Mouse (Mus musculus) heart, postnatal 36 days (tissue): ENCODE data around the gene Phf6. TPM values are rescaled to one million over a fixed set of nuclear protein-coding genes. Genes with fewer than 3 reads are reported as not detected.
A peak's percentile ranks its signal among the peaks of the same experiment; 100 is the strongest.
"Not testable (repeated sequence)": the region's sequence is repeated elsewhere in the genome, so short reads cannot be mapped to it uniquely, and the experiment has no call there.

Source experiments
- DNase-seq, 2 experiments: peaks; one replicate each; pipeline ENCODE4 v3.0.0; 2021 to 2022
- intact Hi-C: fragments of 180-260 bp; cut with DNase I; formaldehyde crosslinking; loops from one replicate; pipeline ENCODE4 v1.15.1; 2025
- total RNA-seq, 2 experiments: library from RNA; stranded (reverse); gene quantifications; 2 replicates each; pipeline ENCODE4 v1.2.3; 2021

Gene Phf6
- total RNA-seq = 1 to 10 TPM; 4.4 to 5.3 TPM

GRCm38 (mm10) chrX:52911587-52912371 is at the start of gene Phf6:
Gene Phf6, plus strand, starts transcription at chrX:52912266.
- intact Hi-C loops = loop anchor here (5.0 to 10.0 kb wide), 2 partner anchors 71 to 453 kb away; no protein-coding TSS in a partner anchor
- peak; percentile 84 to 85 for DNase-seq

GRCm38 (mm10) chrX:52864126-52864525 is 47.9 kb upstream of the Phf6 start:
- intact Hi-C loops = loop anchor here (1.0 kb wide), 1 partner anchor 65 kb away; no protein-coding TSS in a partner anchor

DNA sequence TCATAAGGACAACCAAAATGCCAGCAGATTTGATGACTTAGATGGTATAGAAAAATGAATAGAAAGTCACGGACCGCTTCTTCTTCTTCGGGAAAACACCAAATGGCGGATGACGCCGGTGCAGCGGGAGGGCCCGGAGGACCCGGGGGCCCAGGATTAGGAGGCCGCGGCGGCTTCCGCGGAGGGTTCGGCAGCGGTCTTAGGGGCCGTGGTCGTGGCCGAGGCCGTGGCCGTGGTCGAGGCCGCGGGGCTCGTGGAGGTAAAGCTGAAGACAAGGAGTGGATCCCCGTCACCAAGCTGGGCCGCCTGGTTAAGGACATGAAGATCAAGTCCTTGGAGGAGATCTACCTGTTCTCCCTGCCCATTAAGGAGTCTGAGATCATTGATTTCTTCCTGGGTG is 13.6 kb upstream of the Phf6 start:
- intact Hi-C loops, DNase-seq: not testable (repeated sequence)

More at GRCm38 (mm10) chrX:52864126-52864525, 47.9 kb upstream of the Phf6 start:
- peak in 1 of 2 experiments; percentile 3 for DNase-seq

- intact Hi-C loops = loop anchor here (5.0 to 10.0 kb wide), 2 partner anchors 70 to 452 kb away; no protein-coding TSS in a partner anchor
- no peak for DNase-seq
These were observed 284 bp downstream of the Phf6 start for GRCm38 (mm10) chrX:52912372-52912728.

GRCm38 (mm10) chrX:52912826-52913701 is 998 bp downstream of the Phf6 start:
- intact Hi-C loops = loop anchor here (5.0 to 10.0 kb wide), 2 partner anchors 69 to 452 kb away; no protein-coding TSS in a partner anchor
- peak in 1 of 2 experiments; percentile 4 for DNase-seq

DNA sequence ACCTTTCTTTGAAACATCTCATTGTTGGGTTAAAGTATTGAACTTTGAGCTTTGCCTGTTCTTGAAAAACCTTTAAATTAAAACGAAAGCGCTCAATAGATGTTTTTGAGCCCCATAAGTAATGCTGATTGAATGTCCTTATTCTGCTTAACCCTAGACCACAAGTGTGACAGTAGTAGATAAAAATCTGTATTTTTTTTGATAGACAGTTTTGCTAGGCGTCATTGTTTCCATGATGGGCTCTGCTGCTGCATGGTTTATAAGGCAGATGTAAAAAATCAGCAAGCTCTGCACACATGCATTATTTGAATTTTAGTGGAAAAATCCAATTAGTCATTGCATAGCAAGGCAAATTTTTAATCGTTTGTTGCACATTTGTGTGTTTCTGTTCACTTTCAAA is 1.8 kb downstream of the Phf6 start:
- intact Hi-C loops = loop anchor here (5.0 to 10.0 kb wide), 2 partner anchors 68 to 451 kb away; no protein-coding TSS in a partner anchor
- no peak for DNase-seq

GRCm38 (mm10) chrX:52914705-52915104 is 2.6 kb downstream of the Phf6 start:
- DNase-seq = no peak
- intact Hi-C loops = loop anchor here (5.0 to 10.0 kb wide), 2 partner anchors 68 to 450 kb away; no protein-coding TSS in a partner anchor

GRCm38 (mm10) chrX:52916516-52916915 is 4.5 kb downstream of the Phf6 start:
- no peak for DNase-seq
- intact Hi-C loops = loop anchor here (10.0 kb wide), 1 partner anchor 448 kb away; no protein-coding TSS in a partner anchor

- intact Hi-C loops = no loop called here
- no peak for DNase-seq
These were observed 14.7 kb downstream of the Phf6 start for GRCm38 (mm10) chrX:52926726-52927125.

- peak; percentile 7 to 17 for DNase-seq
- intact Hi-C loops = loop anchor here (1.0 kb wide), 2 partner anchors 65 to 153 kb away; no protein-coding TSS in a partner anchor
These were observed 16.8 kb downstream of the Phf6 start for GRCm38 (mm10) chrX:52928883-52929282.

- intact Hi-C loops = loop anchor here (1.0 to 10.0 kb wide), 3 partner anchors 65 to 475 kb away; no protein-coding TSS in a partner anchor
- no peak for DNase-seq
These were observed 17.7 kb downstream of the Phf6 start for GRCm38 (mm10) chrX:52929779-52930178.

DNA sequence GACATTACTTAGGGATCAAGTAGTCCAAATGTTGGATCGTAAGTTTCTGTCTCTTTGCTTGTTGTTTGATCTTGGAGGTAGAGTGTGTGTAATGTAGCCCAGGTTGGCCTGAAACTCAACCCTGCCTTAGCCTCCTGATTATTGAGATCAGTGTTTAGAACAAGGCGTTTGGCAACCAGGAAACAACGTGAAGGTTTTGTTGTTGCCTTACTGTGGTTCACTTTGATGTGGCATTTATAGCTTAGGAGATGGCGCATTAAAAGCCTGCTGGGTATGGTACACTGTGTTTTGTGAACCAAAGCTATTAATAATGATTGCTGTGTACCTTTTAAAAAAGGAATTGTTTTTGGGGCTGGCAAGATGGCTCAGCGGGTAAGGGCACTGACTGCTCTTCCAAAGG is 18.1 kb downstream of the Phf6 start:
- intact Hi-C loops = loop anchor here (10.0 kb wide), 1 partner anchor 475 kb away; no protein-coding TSS in a partner anchor
- no peak for DNase-seq

DNA sequence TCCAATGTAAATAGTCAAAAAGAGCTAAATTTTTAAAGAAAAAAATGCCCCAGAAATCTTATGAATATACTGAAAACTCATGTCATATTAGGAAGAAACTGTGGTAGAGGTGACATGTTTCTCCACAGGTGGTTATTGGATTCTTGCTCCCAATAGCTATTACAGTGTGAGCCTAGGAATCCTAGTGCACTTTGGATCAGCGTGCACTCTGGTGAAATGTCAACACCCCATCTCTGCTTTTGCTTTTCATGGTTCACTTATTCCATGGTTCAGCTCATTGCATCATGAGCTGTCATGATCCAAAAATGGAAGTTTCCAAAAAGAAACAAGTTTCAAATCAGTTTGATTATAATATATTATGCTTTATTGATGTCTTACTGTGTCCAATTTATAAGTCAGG is 20.1 kb downstream of the Phf6 start:
- DNase-seq = no peak
- intact Hi-C loops = loop anchor here (10.0 kb wide), 1 partner anchor 477 kb away; no protein-coding TSS in a partner anchor

GRCm38 (mm10) chrX:52934496-52934895 is 22.4 kb downstream of the Phf6 start:
- no peak for DNase-seq
- intact Hi-C loops = loop anchor here (10.0 kb wide), 1 partner anchor 480 kb away; no protein-coding TSS in a partner anchor

DNA sequence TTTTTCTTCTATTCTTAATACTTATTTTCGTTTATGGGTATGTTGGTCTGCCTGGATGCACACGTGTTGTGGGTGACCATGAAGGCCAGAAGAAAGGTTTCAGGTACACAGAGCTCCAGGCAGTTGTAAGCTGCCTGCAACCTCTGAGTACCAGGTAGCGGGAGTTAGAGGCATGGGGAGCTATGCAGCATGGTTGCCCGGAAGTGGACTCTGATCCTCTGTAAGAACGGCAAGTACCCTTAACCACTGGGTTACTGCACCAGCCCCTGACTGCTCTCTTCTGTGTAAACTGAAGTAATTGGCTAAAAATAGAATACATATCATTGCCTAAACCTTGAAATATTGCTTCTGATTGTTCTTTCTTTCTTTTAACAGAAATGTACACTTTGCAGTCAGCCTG is 33.4 kb downstream of the Phf6 start:
- intact Hi-C loops = no loop called here

DNA sequence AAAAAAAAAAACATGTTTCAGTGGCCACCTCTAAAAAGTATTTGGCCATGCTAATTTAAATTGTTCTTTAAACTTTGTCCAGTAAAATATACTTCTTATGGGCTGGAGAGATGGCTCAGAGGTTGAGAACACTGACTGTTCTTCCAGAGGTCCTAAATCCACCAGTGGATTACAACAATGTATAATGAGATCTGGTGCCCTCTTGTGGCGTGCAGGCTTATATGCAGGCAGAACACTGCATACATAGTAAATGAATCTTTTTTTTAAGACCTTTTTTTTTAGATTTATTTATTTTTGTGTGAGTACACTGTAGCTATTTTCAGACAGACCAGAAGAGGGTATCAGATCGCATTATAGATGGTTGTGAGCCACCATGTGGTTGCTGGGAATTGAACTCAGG is 37.6 kb downstream of the Phf6 start:
- peak in 1 of 2 experiments; percentile 35 for DNase-seq
- intact Hi-C loops = no loop called here

More for the DNA sequence above, 33.4 kb downstream of the Phf6 start:
- no peak for DNase-seq

DNA sequence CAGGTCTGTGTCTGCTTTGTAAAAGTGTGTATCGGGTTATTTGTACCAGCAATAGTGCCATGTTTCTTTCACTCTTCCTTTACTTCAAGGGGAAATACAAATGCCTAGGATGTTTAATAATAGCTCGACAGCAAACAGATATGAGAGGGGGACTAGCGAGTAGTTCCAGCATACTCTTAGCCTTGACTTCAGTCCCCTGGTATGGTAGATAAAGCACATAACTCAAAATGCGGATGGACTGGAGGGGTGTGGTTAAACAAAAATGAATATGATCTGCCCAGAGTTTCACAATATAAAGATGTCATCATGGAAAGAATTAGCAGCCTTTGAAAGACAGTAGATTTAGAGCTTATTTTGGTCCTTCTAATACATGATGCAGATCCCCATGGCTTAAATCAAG is 44.9 kb downstream of the Phf6 start:
- intact Hi-C loops = no loop called here
- DNase-seq = no peak

- intact Hi-C loops = no loop called here
- no peak for DNase-seq
These were observed 49.6 kb downstream of the Phf6 start for GRCm38 (mm10) chrX:52961559-52962110.

- no peak for DNase-seq
- intact Hi-C loops = no loop called here
These were observed 53.1 kb downstream of the Phf6 start for GRCm38 (mm10) chrX:52965149-52965548.
